Mouse (Mus musculus) limb, embryonic 13.5 days (tissue): Measurements from ENCODE around the gene Nudt9. TPM values are rescaled to one million over a fixed set of nuclear protein-coding genes. Genes with fewer than 3 reads are reported as not detected.
"Not testable (repeated sequence)": the region's sequence is repeated elsewhere in the genome, so short reads cannot be mapped to it uniquely, and the experiment has no call there.

Experiments
- ATAC-seq: fragments of 200-750 bp; cut with Nextera tagmentation; 2 replicates; pipeline ENCODE4 v1.8.0; 2017; ENCODE audit warnings: low read depth, moderate number of reproducible peaks, moderate TSS enrichment; ENCODE audit not compliant: low FRiP score
- H3K27ac ChIP-seq: fragments of 300-500 bp; sonication (generic); 2 replicates; pipeline ENCODE4 v1.5.1; 2015; ENCODE audit warnings: inconsistent platforms, mild to moderate bottlenecking, moderate library complexity
- H3K27me3 ChIP-seq: fragments of 300-500 bp; sonication (generic); 2 replicates; pipeline ENCODE4 v1.6.1; 2015; ENCODE audit warnings: mild to moderate bottlenecking, inconsistent platforms
- H3K36me3 ChIP-seq: fragments of 300-500 bp; sonication (generic); 2 replicates; pipeline ENCODE4 v1.6.1; 2015; ENCODE audit warnings: inconsistent platforms, mild to moderate bottlenecking, moderate library complexity
- H3K4me1 ChIP-seq: fragments of 300-500 bp; sonication (generic); 2 replicates; pipeline ENCODE4 v1.6.1; 2015; ENCODE audit warnings: inconsistent platforms
- H3K4me2 ChIP-seq: fragments of 300-500 bp; sonication (generic); replicated peaks from 2 replicates; pipeline ENCODE4 v1.6.1; 2015; ENCODE audit warnings: inconsistent platforms, mild to moderate bottlenecking, moderate library complexity
- H3K4me3 ChIP-seq: fragments of 300-500 bp; sonication (generic); 2 replicates; pipeline ENCODE4 v1.5.1; 2015; ENCODE audit warnings: moderate library complexity, mild to moderate bottlenecking, inconsistent platforms
- H3K9ac ChIP-seq: fragments of 300-500 bp; sonication (generic); 2 replicates; pipeline ENCODE4 v1.6.1; 2015; ENCODE audit warnings: mild to moderate bottlenecking, inconsistent platforms
- H3K9me3 ChIP-seq: fragments of 300-500 bp; sonication (generic); 2 replicates; pipeline ENCODE4 v1.6.1; 2016; ENCODE audit warnings: inconsistent platforms
- WGBS: fragments of 180-500 bp; shearing (Covaris S2); methylation state at CpG from one replicate; pipeline ENCODE4 v1.1.7; 2015; 5-methylcytosine and 5-hydroxymethylcytosine counted together
- polyA plus RNA-seq: library from polyadenylated mRNA; unstranded; fragments of >200 nt; fragmentation: Nextera tagmentation; extraction: Ambion mirVana; gene quantifications from 2 replicates; pipeline ENCODE4 v1.2.1, GENCODE M21; 2015

The Nudt9 gene
- polyA plus RNA-seq, 1 experiment from 2014 or later, result 62.8 TPM

DNA sequence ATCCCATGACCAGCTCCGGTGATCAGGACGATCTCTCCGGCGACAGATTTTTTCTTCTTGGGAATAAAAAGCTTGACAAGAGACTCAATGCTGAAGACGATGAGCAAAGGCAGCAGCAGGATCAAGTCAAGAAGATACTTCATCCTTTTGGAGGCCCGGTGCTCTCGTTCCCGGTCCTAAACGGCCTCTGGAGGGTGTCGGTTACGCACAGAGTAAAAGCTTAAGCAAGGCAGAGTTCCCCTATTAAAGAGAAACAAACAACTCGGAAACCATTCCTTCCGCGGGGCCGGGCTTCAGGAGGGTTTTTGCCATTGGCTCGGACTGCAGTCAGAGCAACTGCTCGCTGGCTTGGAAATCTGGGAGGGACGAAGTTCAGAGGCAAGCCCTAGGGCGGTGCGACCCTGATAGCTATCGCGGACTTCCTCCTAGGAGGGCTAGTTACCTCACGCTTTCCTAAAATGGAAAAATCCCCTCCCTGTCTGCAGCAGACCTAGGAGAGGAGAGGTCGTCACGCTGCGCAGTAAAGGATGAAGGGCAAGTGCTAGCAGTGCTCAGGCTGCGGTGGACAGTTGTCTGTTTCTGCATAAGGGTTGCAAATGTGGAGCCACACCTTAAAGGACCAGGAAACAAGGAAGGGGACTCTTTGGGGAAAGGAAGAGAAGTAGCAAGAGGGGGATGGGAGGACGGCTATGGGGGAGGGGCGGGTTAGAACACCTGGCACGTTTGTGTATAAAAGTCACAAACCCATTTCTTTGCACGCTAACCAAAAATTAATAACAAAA, 24.3 kb upstream of the Nudt9 start, which contains the start of gene Hsd17b11:
Hsd17b11 (minus strand) TSS at position 323 of the 782 bp plus-strand sequence.
- no peaks in the 10 kb centered on the region for H3K9me3 ChIP-seq
- peak within 1 kb of the TSS; percentile 70 for H3K9ac ChIP-seq
- ATAC-seq, result peak; percentile 91
- peak within 1 kb of the TSS; percentile 55 for H3K4me3 ChIP-seq
- peaks cover 13% of the 10 kb centered on the region for H3K36me3 ChIP-seq
- H3K27ac ChIP-seq, result peak within 1 kb of the TSS; percentile 10
- H3K4me1 ChIP-seq, result peaks cover 13% of the 10 kb centered on the region
- H3K4me2 ChIP-seq, result peak within 1 kb of the TSS; percentile 66
- peaks cover 6% of the 10 kb centered on the region; the same call in 1 of the 2 replicates for H3K27me3 ChIP-seq
- WGBS, result under 1% methylated on average over 31 of the region's 31 CpGs

DNA sequence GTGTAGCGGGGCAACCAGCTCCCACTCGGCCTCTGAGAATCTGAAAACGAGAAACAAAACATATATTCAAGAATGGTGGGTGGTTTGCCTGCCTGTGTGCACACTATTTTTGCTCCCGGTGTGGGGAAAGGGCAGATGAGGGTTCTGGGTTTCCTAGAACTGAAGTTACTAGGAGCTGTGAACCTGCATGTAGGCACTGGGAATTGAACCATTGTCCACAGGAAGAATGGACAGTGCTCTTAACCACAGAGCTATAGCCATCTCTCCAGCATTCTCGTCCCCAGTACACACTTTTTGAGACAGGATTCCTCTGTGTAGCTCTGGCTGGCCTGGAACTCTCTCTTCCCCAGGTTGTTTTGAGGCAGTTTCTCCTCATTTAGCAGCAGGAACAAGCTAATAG, 23.5 kb upstream of the Nudt9 start:
- Histone ChIP-seq H3K4me1 (peaks cover 13% of the 10 kb centered on the region), H3K27me3 (peaks cover 6% of the 10 kb centered on the region; the same call in 1 of the 2 replicates), H3K9me3 (no peaks in the 10 kb centered on the region), H3K36me3 (peaks cover 5% of the 10 kb centered on the region), H3K4me2 (peak overlapping the region; percentile 66), H3K27ac (no peak overlapping the region), H3K4me3 (peak overlapping the region; percentile 55), H3K9ac (no peak overlapping the region)
- no peak for ATAC-seq
- WGBS, result 22% methylated on average over 5 of the region's 5 CpGs

DNA sequence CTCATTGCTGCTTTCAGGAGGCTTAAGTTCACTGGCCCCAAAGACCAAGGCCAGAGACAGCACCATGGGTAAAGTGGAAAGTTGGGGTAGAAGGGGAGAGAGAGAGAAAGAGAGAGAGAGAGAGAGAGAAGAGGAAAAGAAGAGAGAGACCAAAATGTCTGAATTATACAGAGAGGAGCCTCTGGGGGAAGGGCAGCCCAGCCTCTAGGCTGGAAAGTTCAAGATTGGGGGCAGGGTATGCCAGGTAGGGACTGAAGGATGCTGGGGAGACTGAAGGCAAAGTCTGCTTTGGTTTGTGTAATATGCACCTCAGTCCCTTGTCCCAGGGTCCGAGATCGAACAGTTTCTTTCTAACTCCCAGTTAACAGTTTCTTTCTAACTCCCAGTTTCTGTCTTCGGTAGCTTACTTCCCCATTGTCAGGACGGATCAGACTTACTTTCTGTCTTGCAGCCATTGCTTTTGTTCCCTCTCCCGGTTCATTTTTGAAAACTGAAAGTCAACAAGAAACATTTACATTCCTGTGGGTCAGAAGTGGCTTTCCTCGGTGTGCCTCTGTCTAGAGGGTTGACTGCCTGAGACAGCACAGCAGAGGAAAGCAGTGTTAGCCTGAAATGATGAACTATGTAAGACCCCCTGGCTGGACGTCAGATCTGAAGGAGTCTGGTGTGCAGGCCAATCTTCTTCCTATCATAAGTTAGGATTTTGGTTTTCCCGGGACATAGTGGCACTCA, 22.7 kb upstream of the Nudt9 start:
- Histone ChIP-seq H3K9ac (no peak overlapping the region), H3K4me1 (peaks cover 13% of the 10 kb centered on the region), H3K36me3 (no peaks in the 10 kb centered on the region), H3K4me2 (no peak overlapping the region), H3K9me3 (no peaks in the 10 kb centered on the region), H3K27me3 (peaks cover 6% of the 10 kb centered on the region; the same call in 1 of the 2 replicates), H3K4me3 (no peak overlapping the region), H3K27ac (no peak overlapping the region)
- no peak for ATAC-seq
- 79% methylated on average over 8 of the region's 8 CpGs for WGBS

DNA sequence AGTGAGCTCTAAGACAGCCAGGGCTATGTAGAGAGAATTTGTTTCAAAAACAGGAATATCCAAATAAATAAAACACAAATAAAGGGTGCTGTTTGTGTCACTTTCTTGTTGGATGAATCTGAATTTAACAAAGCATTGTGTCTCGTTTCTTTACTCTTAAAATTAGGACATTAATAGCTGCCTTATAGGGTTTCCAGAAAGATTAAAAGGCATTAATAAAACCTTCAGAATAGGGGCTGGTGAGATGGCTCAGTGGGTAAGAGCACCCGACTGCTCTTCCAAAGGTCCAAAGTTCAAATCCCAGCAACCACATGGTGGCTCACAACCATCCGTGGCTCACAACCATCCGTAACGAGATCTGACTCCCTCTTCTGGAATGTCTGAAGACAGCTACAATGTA, 21.9 kb upstream of the Nudt9 start:
- H3K27ac ChIP-seq, H3K27me3 ChIP-seq, H3K4me3 ChIP-seq, H3K9me3 ChIP-seq, H3K9ac ChIP-seq, H3K36me3 ChIP-seq, H3K4me2 ChIP-seq, ATAC-seq: not testable (repeated sequence)
- 80% methylated on average over 5 of the region's 5 CpGs for WGBS
- H3K4me1 ChIP-seq, result peaks cover 13% of the 10 kb centered on the region

DNA sequence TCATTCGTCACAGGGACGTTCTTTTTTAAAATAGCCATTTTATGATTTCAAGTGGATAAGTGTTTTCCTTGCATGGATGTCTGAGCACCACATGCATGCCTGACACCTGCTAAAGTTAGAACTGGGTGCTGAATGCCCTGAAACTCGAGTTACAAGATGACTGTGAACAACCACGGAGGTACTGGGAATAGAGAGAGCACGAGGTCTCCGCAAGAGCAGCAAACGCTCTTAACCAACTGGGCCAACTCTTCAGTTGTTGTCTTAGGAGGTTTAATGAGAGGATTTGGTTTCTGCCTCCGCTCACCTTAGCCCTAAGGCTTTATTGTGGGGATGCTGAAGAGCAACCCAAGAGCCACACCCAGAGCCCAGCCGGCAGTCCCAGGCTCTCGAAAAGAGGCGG, 21.3 kb upstream of the Nudt9 start:
- Histone ChIP-seq H3K27me3 (peaks cover 6% of the 10 kb centered on the region; the same call in 1 of the 2 replicates), H3K36me3 (no peaks in the 10 kb centered on the region), H3K4me3 (no peak overlapping the region), H3K27ac (no peak overlapping the region), H3K9me3 (no peaks in the 10 kb centered on the region), H3K4me1 (peaks cover 13% of the 10 kb centered on the region), H3K9ac (no peak overlapping the region), H3K4me2 (no peak overlapping the region)
- WGBS, result 66% methylated on average over 11 of the region's 11 CpGs
- ATAC-seq, result no peak

DNA sequence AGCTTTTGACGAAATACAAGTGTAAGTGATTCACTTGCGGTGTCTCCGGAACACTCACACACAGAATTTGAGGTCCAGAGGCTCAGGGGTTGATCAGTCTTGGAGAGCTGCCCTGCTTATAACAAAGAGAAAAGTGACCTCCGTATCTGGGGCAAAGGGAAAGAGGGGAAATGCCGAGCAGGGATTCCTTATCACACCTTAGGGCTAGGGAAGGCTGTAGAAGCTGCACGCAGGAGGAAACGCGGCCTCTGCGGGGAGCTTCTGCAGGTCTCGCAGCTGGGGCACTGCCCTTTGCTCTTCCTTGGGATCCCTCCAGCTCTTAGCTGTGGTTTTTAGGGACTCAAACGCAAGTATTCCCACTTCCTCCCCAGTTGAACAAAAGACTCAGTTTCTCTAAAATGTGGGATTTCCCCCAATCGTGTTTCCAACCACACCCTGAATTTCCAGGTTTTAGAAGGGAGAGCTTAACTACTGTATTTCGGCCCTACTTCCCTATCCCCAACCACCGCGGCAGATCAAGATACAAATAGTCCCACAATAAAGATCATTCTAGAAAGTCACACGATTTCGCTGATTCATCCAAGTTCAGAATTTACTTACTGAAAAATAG, 20.8 kb upstream of the Nudt9 start:
- H3K4me1 ChIP-seq, result peaks cover 13% of the 10 kb centered on the region
- no peak overlapping the region for H3K4me3 ChIP-seq
- H3K9ac ChIP-seq, result no peak overlapping the region
- no peaks in the 10 kb centered on the region for H3K9me3 ChIP-seq
- H3K27ac ChIP-seq, result no peak overlapping the region
- ATAC-seq, result no peak
- H3K4me2 ChIP-seq, result no peak overlapping the region
- peaks cover 6% of the 10 kb centered on the region; the same call in 1 of the 2 replicates for H3K27me3 ChIP-seq
- WGBS, result 40% methylated on average over 17 of the region's 17 CpGs
- no peaks in the 10 kb centered on the region for H3K36me3 ChIP-seq

DNA sequence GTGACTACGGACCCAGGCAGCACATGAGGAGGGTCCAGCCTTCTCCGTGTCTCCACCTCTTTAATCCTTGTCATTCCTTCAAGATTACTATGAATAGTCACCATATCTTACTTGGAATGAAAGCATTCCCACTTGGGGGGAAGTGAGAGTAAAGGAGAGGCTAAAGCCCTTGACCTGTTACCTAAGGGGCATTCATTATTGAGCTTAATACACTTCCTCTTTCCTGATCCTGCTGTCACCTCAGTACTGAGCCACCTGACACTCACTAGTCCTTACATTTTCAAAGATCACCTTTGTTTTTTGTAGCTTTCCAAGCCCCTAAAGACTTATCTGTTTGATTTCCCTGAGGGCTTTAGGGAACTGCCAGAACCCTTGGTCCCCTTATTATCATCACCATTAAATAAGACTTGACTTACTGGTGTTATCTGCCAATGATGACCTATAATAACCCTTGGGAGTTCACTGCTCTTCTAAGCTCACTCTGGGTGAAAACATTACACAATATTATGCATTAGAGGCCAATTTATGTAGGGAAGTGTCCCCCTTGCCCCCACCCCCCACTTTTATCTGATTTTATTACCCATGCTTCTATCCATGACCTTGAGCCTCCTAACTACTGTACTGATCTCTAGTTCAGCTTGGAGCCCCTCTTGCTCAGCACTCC, 13.5 kb upstream of the Nudt9 start:
- H3K27me3 ChIP-seq, result no peaks in the 10 kb centered on the region
- H3K36me3 ChIP-seq, result no peaks in the 10 kb centered on the region
- H3K9me3 ChIP-seq, result no peaks in the 10 kb centered on the region
- H3K4me2 ChIP-seq, result no peak overlapping the region
- no peaks in the 10 kb centered on the region for H3K4me1 ChIP-seq
- no peak for ATAC-seq
- H3K9ac ChIP-seq, result no peak overlapping the region
- WGBS, result 88% methylated on average over 2 of the region's 2 CpGs
- H3K4me3 ChIP-seq, result no peak overlapping the region
- H3K27ac ChIP-seq, result no peak overlapping the region

DNA sequence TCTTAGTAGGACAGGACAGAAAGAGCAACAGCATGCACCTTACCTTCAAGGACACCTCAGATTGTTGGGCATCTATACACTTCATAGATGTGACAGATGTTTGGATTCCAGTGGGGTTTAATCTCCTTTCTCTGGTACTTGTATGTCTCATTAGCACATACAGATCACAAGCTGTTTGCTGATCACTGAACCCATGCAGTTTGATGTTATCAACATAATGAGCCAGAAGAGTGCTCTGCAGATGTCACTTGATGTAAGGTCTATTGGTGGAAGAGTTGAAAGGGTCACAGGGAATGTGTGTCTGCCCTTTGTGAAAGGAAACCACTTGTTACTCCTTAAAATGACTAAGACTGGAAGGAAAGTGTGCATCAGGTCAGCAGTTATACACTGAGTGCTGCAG, 11.0 kb upstream of the Nudt9 start:
- H3K4me2 ChIP-seq, result no peak overlapping the region

DNA sequence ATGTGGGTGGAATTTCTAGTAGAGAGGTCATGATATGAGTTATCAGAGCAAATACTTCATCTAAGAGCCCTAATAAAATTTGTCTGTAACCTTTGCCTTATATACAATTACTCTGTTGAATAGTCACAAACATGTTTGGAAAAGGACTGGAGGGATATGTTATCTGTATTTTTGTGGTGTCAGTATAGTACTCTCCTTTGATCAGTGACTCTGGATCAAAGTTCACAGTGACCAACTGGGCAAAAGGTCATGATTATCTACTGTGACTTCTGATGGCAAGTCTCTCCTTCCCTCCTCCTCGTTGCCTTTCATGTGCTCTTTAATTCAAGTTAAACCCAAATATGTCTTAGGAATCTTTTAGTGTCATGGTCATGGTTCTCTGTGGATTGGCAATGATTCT, 10.3 kb upstream of the Nudt9 start:
- H3K9me3 ChIP-seq, result no peaks in the 10 kb centered on the region
- no peaks in the 10 kb centered on the region for H3K27me3 ChIP-seq
- no peaks in the 10 kb centered on the region for H3K36me3 ChIP-seq
- ATAC-seq, result no peak
- no peaks in the 10 kb centered on the region for H3K4me1 ChIP-seq
- H3K4me2 ChIP-seq, result no peak overlapping the region
- 57% methylated on average over 1 of the region's 1 CpGs for WGBS
- H3K9ac ChIP-seq, result no peak overlapping the region
- H3K27ac ChIP-seq, result no peak overlapping the region
- H3K4me3 ChIP-seq, result no peak overlapping the region

More for the DNA sequence above, 11.0 kb upstream of the Nudt9 start:
- H3K4me1 ChIP-seq, result no peaks in the 10 kb centered on the region
- H3K36me3 ChIP-seq, result no peaks in the 10 kb centered on the region
- no peak overlapping the region for H3K4me3 ChIP-seq
- H3K27me3 ChIP-seq, result no peaks in the 10 kb centered on the region
- H3K27ac ChIP-seq, result no peak overlapping the region
- H3K9me3 ChIP-seq, result no peaks in the 10 kb centered on the region
- H3K9ac ChIP-seq, result no peak overlapping the region
- no peak for ATAC-seq

DNA sequence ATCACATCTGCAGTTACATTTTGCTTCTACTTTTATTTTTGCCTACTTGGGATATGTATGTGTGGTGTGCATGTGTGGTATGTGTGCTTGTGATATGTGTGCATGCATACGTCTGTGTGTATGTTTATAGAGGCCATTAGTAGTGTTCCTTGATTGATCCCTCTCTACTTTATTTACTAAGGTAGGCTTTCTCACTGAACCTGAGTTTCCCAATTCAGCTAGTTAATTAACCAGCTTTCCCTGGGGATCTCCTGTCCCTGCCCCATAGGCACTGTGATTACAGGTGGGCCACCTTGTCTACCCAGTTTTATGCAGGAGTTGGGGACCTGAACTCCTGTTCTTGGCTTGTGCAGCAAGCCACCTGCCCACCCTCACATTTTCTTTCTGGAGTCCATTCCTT, 9.4 kb upstream of the Nudt9 start:
- H3K4me3 ChIP-seq, result no peak overlapping the region
- no peak overlapping the region for H3K4me2 ChIP-seq
- WGBS, result 81% methylated on average over 1 of the region's 1 CpGs
- no peaks in the 10 kb centered on the region for H3K9me3 ChIP-seq
- ATAC-seq, result no peak
- H3K27ac ChIP-seq, result no peak overlapping the region
- no peaks in the 10 kb centered on the region for H3K4me1 ChIP-seq
- H3K36me3 ChIP-seq, result no peaks in the 10 kb centered on the region
- no peak overlapping the region for H3K9ac ChIP-seq
- no peaks in the 10 kb centered on the region for H3K27me3 ChIP-seq

DNA sequence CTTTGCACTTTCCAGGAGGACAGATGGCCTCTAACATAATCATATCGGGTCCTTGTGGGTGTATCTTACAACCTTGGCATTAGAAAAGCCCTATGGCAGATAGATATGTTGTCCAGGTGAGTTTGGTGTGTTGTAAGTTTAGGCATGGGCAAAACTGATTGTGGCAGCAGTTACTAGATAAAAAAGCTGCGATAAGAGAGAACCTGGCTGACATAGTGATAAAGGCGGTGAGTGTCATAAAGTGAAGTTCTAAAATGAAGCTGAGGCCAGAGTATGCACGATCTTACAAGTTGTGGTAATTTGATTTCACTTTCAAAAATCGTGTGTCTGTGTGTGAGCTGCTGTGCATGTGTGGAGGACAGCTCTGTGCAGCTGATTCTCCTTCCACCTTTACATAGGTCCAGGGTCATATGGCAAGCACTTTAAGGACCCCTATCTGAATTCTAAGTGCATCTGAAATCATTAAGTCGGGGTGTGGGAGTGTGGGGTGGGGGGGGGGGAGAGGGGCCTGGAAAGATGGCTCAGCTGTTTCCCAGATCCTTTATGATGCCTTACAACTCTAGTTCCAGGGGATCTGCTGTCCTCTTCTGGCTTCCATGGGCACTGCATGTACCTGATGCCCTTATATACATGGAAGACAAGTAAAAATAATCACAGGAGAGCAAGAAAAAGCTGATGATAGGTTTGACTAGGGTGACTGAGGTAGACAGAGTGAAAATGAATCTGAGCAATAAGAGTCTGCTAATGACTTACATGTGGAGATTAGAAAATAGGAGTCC, 6.8 kb upstream of the Nudt9 start:
- H3K9ac ChIP-seq, result no peak overlapping the region
- no peaks in the 10 kb centered on the region for H3K27me3 ChIP-seq
- no peaks in the 10 kb centered on the region for H3K9me3 ChIP-seq
- no peak overlapping the region for H3K4me2 ChIP-seq
- H3K4me3 ChIP-seq, result no peak overlapping the region
- no peaks in the 10 kb centered on the region for H3K4me1 ChIP-seq
- no peak for ATAC-seq
- 63% methylated on average over 6 of the region's 6 CpGs for WGBS
- no peaks in the 10 kb centered on the region for H3K36me3 ChIP-seq
- H3K27ac ChIP-seq, result no peak overlapping the region
